Mouse (Mus musculus) adrenal gland, postnatal 36 days (tissue): ENCODE data around the gene Dnajb12. TPM values are rescaled to one million over a fixed set of nuclear protein-coding genes. Genes with fewer than 3 reads are reported as not detected.

ENCODE experiments used
- total RNA-seq, 2 experiments: library from RNA; stranded (reverse); gene quantifications; 2 replicates each; pipeline ENCODE4 v1.2.3; 2021

Gene Dnajb12
- total RNA-seq, 2 experiments from 2014 or later = 51.3 to 62.5 TPM

Other genes with a start within 250 kb of the Dnajb12 start
- gene Micu1, start 177.1 kb upstream of the Dnajb12 start, total RNA-seq = 10 to 100 TPM; 62.4 to 70.4 TPM
- gene Ddit4, start 72.3 kb downstream of the Dnajb12 start, total RNA-seq = 10 to 100 TPM; 76.4 to 98.7 TPM
- 10 to 100 TPM; 27.1 to 32.8 TPM for gene Ascc1, start 123.2 kb downstream of the Dnajb12 start, total RNA-seq
- 10 to 100 TPM; 67.5 to 72.7 TPM for gene Anapc16, start 123.6 kb downstream of the Dnajb12 start, total RNA-seq
- 10 to 100 TPM; 29.0 to 34.4 TPM for gene Spock2, start 226.7 kb downstream of the Dnajb12 start, total RNA-seq